Mouse (Mus musculus) cerebellum, adult 11-12 months (tissue): ENCODE results near the gene N4bp3.
"Not testable (repeated sequence)": the region's sequence is repeated elsewhere in the genome, so short reads cannot be mapped to it uniquely, and the experiment has no call there.

ENCODE experiments used
- DNase-seq: peaks from one replicate; pipeline ENCODE4 v3.0.0; 2022

N4bp3 gene

DNA sequence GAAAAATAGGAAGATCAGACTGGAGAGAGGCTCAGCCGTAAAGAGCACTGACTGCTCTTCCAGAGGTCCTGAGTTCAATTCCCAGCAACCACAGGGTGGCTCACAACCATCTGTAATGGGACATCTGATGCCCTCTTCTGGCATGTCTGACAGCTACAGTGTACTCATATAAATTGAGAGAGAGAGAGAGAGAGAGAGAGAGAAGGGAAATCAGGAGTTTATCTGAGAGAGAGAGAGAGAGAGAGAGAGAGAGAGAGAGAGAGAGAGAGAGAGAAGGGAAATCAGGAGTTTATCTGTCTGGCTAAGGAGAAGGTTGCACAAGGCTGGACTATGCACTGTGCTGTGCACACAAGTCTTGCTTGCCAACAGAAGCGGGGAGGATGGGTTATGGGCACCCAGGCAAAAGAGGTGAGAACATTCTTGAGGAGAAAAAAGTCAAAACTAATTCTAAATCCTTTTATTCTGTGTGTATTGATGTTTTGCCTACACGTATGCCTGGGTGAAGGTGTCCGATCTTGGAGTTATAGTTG, 2.3 kb upstream of the N4bp3 start:
- DNase-seq, result no peak

DNA sequence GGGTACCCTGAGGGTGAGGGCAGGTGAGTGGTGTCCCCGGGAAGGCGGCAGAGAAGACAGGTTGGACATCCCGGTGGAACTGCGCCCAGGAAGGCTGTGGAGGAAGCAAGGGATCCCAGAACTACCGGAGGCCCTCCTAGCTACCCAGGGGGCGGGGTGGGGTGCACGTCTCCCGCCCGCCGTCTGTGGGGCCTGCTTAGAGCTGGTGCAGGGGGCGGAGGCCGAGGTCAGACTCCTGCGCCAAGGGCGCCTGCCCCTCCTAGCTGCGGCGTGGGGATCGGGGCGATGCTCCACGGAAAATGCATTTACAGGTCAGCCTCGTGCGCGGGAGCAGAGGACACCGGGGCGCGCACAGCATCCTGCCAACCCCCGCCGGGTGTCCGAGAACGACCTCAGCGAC, 381 bp downstream of the N4bp3 start:
- DNase-seq, result no peak

DNA sequence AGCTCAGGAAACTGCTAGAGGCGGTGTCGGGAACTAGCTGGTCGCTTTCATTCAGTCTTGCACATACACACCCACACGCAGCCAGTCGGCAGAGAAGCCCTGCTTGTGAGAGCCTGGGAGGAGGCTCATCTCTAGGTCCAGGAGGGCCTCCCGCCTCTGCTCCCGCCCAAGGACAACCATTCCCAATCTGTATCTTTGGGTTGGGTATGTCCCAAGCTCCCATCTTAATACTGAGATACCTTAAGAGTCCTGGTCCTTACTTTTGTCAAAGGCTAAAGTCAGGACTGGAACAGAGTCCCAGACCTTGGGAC, 798 bp downstream of the N4bp3 start:
- no peak for DNase-seq

DNA sequence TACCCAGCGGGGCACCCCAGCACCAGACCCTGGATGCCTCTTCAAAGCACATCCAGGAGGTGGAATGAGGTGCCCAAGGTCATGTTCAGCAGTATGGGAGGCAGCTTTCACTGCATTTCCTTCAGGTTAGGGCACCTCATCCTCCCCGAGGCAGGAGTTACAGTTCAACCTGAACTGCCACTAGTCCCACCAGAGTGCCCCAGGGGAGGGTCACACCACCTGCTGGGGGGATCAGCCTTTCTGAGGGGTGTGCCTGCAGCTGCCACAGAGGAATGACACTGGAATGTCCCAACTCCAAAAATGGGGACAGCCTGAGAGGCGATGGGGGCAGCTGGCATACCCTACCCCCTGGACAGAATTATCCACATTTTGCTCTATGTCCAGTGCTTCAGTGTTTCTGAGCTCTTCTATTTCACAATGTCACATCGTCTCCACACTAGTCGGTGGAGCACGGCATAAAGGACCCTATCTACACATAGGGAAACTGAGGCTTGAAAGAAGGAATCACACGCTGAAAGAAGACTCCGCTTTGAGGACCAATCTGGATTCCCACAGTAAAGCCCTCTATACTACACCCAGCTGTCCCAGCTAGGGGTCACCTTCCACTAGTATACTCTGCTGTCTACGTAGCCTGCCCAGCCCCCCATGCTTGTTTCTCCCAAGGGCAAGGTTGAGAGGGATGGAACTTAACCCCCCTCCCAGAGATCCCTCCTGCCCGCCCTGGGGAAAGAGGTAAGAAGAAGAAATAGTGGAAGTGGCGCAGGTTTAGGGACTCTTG, 1.3 kb downstream of the N4bp3 start:
- no peak for DNase-seq

DNA sequence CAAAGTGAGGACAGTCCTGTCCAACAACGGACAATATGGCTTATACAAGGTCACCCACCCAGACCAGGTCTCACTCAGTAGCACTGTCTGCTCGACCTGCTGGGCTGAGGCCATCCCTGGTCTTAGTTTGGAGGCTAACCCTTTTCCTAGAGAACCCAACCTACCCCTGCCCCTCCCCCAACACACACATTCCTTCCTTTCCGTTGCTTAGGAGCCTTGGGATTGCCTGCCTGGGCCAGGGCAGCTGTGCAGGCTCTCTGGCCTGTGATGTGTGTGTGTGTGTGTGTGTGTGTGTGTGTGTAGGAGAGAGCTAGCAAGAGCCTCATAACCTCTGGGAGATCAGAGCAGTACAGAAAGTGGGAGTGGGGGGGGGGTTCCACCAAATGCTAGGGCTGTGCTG, 2.1 kb downstream of the N4bp3 start:
- DNase-seq, result no peak

DNA sequence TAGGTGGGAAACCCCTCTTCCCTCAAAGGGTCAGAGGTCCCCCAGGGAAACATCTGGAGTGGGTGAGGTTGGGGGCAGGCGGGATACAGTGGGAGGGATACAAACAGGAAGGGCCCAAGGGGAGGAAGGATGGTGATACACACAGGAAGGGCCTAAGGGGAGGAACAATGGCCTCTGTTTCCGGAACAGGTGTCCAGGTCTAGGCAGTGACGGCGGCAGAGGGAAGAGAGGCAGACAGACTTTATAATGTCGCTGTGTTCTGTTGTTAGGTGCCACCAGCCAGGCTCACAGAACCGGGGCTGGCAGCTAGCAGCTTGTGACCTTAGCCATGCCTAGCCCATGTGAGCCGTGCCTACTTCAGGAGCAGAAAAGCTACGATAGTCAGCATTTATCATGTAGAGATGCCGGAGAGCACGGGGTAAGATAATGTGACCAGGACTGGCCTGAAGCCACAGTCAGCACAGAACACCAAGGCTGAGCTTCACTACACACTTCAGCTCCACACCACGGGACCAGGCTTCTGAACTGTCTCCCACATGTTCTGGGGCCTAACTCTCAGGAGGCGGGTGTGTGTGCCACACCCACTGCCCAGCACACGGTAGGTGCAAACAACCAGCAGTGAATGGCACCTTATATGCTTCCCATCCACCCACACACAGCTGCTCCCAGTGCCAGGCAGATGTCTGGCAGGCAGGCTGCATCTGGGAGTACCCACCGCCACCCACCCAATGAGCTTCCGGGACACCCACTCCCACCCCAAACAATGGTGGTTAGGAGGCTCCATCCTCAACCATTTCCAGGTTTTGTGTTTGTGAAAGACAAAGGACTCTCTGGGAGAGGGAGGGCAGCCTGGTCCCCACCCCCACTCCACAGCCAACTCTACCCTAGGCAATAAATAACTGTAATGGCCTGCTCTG, 3.6 kb downstream of the N4bp3 start:
- DNase-seq, result no peak

DNA sequence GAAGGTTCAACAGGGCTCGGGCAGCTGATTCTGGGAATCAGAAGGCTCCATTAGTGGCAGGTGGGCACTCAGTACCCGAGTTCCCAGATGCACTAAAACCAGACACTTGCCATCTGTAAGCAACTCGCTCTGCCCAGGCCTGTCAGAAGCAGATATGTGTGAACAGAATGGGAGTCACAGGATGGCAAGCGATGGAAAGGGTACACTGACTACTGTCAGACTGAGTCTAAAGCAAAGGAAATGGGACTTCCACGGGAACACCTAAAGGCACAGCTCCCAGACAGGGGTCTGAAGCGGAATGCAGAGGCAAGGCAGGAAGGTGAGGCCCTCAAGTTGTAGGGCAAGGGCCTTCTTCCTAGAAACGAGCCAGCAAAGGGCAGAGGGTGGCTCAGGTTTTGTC, 4.4 kb downstream of the N4bp3 start:
- no peak for DNase-seq

DNA sequence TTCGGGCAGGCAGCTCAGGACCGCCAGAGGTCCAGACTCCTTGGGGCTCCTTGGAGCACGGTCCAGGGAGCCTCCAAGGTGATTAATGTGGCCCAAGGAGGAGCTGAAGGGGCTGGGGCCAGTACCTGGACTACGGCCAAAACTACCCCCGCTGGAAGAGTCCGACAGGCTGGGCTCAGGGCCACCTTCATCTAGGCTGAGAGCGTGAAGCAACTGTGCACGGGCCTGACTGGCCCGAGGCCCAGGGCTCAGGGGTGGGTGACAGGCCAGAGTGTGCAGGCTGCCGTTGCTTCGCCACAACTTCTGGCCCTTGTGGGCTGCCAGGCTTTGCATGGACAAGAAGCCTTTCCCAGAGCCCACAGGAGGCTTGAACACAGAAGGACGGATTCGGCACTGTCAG, 5.3 kb downstream of the N4bp3 start:
- DNase-seq, result no peak

DNA sequence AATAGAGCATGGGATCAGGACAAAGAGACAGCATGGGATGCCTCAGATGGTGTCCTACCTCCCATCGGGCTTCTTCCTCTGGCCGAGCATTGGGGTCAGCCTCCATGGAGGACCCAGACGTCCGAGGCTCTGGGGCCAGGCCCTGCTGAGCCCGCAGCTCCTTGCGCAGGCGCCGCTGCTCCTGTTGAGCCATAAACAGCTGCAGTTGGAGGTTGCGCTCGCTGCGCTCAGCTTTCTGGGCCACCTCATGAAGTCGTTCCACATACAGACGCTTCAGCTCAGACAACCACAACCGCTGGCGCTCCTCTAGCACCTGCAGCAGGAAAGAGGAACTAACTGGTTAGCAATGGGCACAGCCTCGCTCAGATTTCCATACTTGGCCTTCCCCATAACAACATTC, 6.4 kb downstream of the N4bp3 start:
- DNase-seq, result no peak

DNA sequence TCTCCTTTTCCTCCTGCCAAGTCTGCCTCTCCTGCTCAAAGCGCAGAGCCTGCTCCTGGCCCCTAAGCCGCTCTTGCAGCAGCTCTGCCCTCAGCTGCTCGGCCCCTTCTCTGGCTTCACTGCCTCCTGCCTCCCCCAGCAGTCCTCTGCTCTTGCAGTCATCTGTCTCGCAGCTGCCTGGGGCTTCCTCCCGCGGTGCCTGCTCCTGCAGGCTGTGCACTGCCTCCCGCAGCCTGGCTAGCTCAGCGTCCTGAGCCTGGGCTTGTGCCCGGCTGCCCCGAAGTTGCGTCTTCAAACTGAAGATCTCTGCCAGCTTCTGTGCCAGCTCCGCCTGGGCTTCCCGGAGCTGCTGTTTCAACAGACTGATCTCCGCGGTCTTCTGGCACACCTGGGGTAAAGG, 6.9 kb downstream of the N4bp3 start:
- peak; percentile 64 for DNase-seq

DNA sequence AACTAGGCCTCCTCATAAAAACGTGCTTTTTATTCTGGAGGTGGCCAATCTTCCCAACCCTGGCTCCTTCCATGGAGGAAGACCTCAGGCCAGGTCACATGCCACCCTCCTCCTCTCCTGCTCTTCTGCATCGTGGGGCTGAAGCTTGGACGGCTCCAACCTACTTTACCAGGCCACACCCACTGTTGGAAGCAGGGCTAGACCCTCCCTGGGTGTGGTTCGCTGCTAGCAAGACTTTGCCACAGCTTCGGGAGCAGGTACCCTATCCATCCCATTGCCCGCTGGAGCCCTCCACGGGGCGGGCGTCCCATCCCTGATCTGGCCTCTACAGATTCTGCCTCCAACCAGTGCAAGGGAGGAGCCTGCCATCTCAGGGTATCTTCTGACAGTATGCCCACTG, 7.4 kb downstream of the N4bp3 start:
- DNase-seq, result no peak

DNA sequence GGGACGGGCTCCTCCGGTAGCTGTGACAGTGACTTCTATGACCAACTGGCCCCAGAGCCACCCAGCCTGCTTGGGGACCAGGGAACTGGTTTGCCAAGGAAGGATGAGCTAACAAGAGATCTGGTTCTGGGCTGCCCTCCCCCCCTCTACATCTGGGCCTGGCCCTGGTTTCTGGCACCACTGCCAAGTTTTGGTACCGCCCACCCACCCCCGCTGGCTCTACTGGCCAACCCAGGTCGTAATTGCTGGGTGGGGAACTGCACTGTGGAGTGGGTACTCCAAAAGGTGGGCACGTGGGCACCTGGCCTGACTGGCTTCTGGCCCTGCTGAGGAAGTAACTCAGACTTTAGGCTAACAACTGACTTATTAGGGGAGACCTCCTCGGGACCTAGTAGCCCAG, 9.9 kb downstream of the N4bp3 start:
- DNase-seq, result no peak

DNA sequence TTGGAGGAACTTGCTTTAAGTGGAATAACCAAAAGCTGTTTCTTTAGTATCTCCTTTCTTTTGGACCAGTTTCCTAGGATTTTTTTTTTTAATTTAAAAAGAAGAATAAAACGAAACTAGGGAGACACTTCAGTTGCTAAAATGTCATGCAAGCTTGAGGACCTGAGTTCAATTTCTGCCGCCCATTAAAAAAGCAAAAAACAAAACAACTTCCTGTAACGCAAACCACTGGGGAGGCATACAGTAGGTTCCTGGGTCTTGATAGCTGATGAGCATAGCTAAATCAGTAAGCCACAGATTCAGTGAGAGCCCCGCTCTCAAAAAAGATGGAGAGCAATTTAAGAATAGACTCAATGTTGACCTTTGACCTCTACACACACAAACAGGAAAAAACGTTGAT, 12.1 kb downstream of the N4bp3 start:
- no peak for DNase-seq

DNA sequence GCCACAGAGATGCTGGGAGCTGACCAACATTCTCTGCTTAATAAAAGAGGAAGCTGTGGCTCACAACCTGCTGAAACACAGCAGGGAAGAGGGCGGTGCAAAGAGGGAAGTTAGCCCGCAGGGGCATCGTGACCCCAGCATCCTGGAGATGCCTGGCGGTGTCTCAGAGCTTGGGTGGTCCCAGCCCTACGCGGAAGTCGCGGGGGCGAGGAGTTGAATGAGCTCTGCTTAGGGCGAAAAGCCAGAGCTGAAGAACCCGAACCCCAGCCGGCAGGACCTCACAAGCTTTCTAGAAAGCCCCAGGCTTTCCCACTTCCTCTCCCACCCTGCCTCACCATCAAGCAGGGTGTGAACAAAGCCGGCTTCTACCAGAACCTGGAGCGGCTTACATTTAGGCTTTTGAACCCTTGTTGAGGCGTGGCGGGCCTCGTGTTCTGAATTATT, 12.6 kb downstream of the N4bp3 start:
- DNase-seq, result no peak

DNA sequence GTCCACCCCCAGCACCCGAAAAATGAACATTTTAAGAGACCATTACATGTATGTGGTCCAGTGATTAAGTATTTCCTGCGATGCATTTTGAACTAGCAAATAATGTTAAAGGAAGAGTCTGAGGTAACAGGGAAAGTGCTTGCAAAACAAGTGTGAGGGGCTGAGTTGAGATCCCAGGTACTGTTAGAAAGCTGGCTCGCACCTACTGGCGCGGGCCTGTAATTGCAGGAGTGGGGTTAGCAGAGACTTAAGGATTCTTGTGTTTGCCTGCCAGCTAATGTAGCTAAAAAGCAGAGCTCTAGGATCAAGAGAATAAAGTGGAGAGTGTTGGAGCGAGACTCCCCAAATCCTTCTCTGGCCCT, 14.3 kb downstream of the N4bp3 start:
- peak; percentile 61 for DNase-seq

DNA sequence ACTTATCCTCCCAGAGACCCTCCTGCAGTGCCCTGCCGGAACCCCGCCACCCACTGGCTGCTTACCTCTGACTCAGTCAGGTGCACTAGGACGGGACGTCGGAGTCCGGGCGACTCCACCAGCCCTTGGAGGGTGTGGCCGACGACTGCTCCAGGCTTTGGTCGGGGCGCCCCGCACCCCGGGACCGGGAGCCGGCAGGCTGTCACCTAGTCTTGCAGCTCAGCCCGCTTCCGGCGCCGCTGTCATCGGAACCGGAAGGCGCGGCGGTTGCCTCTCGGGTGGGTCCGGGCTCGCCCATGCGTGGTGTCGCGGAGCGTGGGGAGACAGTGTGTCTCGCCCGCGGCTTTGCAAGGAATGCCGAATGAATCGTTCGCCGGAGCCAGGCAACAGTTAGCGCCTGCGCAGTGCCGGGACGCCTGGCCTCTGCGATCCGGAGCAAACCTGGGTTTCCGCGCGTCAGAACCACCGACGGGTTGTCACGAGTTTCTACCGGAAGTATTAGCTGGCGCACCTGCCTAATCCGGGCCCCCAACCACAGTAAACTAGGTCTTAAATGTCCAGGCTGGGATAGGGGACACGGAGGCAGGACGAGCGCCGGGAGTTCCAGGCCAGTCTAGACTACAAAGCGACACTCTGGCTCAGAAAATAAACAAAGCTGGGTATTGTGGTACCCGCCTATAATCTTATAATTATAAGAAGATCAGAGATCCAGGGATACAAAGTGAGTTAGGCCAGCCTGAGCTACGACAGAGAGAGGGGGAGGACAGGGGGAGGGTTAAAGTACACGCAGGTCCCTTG, 14.9 kb downstream of the N4bp3 start, which contains the start of gene Rmnd5b:
TSS of gene Rmnd5b (minus strand) at position 372 of the 798 bp plus-strand sequence.
- peak; percentile 92 for DNase-seq

DNA sequence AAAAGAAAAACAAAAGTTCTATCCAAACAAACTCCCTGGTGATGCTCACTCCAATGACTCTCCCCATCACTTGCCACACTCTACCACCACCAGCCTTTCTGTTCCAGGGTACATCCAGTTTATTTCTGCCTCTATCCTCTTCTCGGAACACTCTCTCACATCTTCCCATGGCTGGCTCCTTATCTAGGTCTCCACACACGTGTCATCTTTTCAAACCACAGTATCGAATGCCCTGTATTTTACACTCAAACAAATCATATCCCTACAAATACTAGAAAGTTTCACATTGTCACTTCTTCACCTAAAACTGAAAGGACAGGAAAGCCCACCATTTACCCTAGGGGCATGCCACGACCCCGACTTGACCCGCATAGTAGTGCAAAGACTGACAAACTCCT, 15.5 kb downstream of the N4bp3 start:
- DNase-seq, result no peak

DNA sequence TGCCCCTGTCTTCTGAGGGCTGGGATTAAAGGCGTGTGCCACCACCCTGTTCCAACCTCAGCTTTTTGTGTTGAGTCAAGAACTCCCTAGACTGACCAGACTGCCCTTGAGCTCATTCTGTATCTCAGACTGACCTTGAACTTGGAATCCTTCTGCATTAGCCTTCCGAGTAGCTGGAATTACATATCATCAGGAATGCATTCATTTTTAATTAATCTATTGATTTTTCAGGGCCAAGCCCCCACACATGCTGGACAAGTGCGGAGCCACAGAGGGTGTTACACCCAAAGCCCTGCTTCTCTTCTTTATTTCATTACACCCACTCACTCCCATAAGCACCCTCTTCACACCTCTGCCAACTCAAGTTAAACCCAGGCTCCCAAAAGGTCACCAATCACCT, 16.9 kb downstream of the N4bp3 start:
- DNase-seq, result no peak

DNA sequence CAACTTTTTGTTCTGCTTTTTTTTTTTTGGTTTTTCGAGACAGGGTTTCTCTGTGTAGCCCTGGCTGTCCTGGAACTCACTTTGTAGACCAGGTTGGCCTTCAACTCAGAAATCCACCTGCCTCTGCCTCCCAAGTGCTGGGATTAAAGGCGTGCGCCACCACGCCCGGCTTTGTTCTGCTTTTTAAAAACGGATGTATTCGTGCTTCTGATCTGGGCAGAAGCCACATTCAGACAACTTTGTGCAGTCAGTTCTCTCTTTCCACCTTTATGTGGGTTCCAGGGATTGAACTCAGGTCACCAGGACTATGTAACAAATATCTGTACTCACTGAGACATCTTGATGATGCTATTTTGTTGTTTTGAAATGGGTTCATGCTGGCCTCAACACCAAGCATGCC, 17.4 kb downstream of the N4bp3 start:
- DNase-seq, result not testable (repeated sequence)

DNA sequence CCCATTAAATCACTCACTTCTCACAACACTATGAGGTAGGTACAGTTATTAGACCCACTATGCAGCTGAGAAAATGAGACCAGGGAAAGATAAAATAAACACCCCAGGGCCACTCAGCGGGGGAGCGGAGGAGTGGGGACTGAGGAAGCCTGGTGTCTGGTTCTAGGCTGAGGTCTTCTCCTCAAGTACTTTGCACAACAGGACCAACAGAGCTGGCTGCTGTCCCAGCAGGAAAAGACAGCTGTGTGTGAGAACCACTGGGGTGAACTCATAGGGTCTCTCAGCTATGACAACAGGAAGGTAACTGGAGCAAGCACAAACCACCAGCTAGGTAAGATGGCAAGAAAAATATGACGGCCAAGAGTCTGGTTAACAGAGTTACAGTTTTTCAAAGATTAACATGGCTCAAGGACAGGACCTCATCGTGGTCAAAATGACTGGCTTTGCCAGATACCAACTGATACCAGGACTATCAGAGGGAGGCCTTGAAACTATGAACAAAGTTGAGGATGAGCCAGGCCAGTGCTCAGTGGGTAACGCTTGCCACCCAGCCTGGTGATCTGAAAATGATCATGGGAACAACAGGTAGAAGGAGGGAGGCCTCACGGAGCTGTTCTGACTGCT, 18.4 kb downstream of the N4bp3 start:
- no peak for DNase-seq

DNA sequence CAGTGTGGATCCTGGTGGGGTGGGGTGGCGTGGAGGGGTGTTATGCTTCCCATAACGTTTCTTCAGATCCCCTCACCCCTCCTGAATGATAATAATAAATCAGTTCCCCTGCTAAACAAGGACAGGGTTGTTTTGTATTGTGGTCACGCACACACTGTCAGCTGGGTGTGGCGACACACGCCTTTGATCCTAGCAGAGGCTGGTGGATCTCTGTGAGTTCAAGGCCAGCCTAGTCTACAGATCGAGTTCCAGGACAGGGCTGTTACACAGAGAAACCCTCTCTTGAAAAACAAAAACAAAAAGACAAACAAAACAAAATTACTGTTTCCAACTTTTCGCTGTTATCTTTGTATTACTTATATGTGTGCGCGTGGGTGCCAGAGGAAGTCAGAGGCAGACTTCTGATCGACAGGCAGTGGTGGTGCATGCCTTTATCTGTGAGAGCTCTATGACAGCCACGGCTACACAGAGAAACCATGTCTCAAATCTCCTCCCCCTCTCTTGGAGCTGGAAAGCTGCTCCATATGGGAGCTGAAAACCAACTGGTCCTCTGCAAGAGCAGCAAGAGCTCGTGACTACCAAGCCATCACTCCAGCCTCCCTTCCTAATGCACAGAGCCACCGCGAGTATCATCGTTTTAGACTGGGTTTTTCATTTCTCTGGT, 20.9 kb downstream of the N4bp3 start:
- no peak for DNase-seq

DNA sequence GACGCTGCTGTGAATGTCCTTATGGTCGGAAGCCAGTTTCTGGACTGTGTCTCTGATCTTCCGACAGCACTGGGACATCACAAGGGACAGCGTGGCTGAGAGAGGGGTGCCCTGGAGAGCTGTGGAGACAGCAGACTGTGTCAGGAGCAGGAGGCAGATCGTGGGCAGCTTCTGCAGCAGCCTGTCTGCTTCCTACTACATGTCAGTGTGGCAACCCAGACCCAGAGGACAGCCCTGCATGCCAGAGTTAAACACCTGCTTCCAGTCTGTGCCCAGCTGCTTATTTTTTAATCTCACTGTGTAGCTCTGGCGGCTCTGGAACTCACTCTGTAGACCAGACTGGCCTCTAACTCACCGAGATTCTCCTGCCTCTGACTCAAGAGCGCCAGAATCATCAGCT, 22.7 kb downstream of the N4bp3 start:
- DNase-seq, result no peak
